In genomic region chr8:105810245-105810786, GRCm38 (mm10) we compare ENCODE assay signal across 14 mouse cellular contexts. TPM values are rescaled to one million over a fixed set of nuclear protein-coding genes. Genes with fewer than 3 reads are reported as not detected.
DNase-seq lines count a peak whose midpoint lies in the region; ATAC-seq and TF ChIP-seq lines count a peak whose summit lies in the region.
"Had no signal": no experiment of that assay in that cellular context is flagged by ENCODE, and none has a peak within 500 bp of the region (broad histone marks: within the 10 kb centered on the region; RNA-seq: fewer than 3 reads in every experiment).

No protein-coding gene starts in this region.

- no peak for TF ChIP-seq RAD21 in MEL (IDR thresholded peaks at IDR 0.05; ENCODE audit: low read depth, low read length)

- H3K27me3 ChIP-seq in neural tube, embryonic 13.5 days, result no peaks in the 10 kb centered on the region
- H3K27me3 ChIP-seq in MEL (ENCODE audit: control insufficient read depth in 1 of 2, insufficient read depth in 2 of 2, low read length in 2 of 2), result no peaks in the 10 kb centered on the region
- H3K27me3 ChIP-seq in erythroblast, embryonic 14.5 days (ENCODE audit: control insufficient read depth), result no peaks in the 10 kb centered on the region
- H3K27me3 ChIP-seq: embryonic facial prominence, embryonic 15.5 days had no signal

- WGBS in neural tube, embryonic 13.5 days, result 90% methylated on average over 6 of the region's 6 CpGs

- no peak overlapping the region for H3K4me3 ChIP-seq in neural tube, embryonic 13.5 days
- peak overlapping the region in 1 of 2 experiments; percentile 14; a peak in 2 of 4 replicates for H3K4me3 ChIP-seq in MEL (ENCODE audit: control insufficient read depth in 1 of 2, insufficient read depth in 1 of 2, low read depth in 2 of 2, low read length in 2 of 2)
- peak overlapping the region; percentile 45 for H3K4me3 ChIP-seq in erythroblast, embryonic 14.5 days (replicated peaks)
- H3K4me3 ChIP-seq: embryonic facial prominence, embryonic 15.5 days; hindbrain, embryonic 10.5 days; myocyte had no signal

- H3K27ac ChIP-seq in neural tube, embryonic 13.5 days (replicated peaks), result 0 out of 2 replicates have a peak overlapping the region, but pooled peaks have one; percentile 38
- H3K27ac ChIP-seq in MEL (ENCODE audit: control insufficient read depth, low read depth, low read length), result peak overlapping the region; percentile 83
- H3K27ac ChIP-seq: embryonic facial prominence, embryonic 15.5 days; hindbrain, embryonic 10.5 days; kidney, postnatal 0 days; stomach, postnatal 0 days had no signal

- intact Hi-C loops in left cerebral cortex, postnatal 36 days (cut with DNase I), result no loop called here

- H3K9me3 ChIP-seq in neural tube, embryonic 13.5 days, result no peaks in the 10 kb centered on the region
- H3K9me3 ChIP-seq in MEL (replicated peaks; ENCODE audit: insufficient read depth, low read length), result no peaks in the 10 kb centered on the region
- no peaks in the 10 kb centered on the region for H3K9me3 ChIP-seq in erythroblast, embryonic 14.5 days (ENCODE audit: control insufficient read depth, low read length)
- H3K9me3 ChIP-seq: embryonic facial prominence, embryonic 15.5 days; hindbrain, embryonic 10.5 days had no signal

- peak; percentile 71 to 72; a peak in 3 of 4 replicates for TF ChIP-seq EP300 in MEL (IDR thresholded peaks at IDR 0.05; ENCODE audit: low read depth in 1 of 2, low read length in 2 of 2)

- H3K79me2 ChIP-seq in MEL (ENCODE audit: control insufficient read depth, insufficient read depth, low read length, poor library complexity), result peaks cover 3% of the 10 kb centered on the region; the same call in 1 of the 2 replicates

- ATAC-seq in neural tube, embryonic 13.5 days (ENCODE audit: low read depth), result no peak

- no peak for DNase-seq in neural tube, embryonic 10.5 days (ENCODE audit: extremely low spot score, low spot score)
- DNase-seq in MEL (ENCODE audit: low read depth, low spot score), result peak; percentile 78
- peak; percentile 71 for DNase-seq in naive thymus-derived CD4-positive, alpha-beta T cell, adult 2 months (ENCODE audit: low read depth)
- DNase-seq in left cerebral cortex, postnatal 36 days (ENCODE audit: low spot score in 2 of 2), result no peak
- DNase-seq in layer of hippocampus, adult 18-20 months (ENCODE audit: low spot score in 2 of 2), result no peak
- DNase-seq: adrenal gland, postnatal 25 days; lung, postnatal 14 days had no signal

- peaks cover 22% of the 10 kb centered on the region for H3K4me1 ChIP-seq in neural tube, embryonic 13.5 days (replicated peaks)
- H3K4me1 ChIP-seq in MEL (ENCODE audit: control insufficient read depth in 1 of 2, insufficient read depth in 2 of 2, low read length in 2 of 2), result peaks cover 35 to 46% of the 10 kb centered on the region in 2 experiments
- peaks cover 94% of the 10 kb centered on the region for H3K4me1 ChIP-seq in erythroblast, embryonic 14.5 days (ENCODE audit: control insufficient read depth)
- H3K4me1 ChIP-seq: embryonic facial prominence, embryonic 15.5 days; hindbrain, embryonic 10.5 days had no signal

- no peak for TF ChIP-seq CTCF in MEL (IDR thresholded peaks at IDR 0.05 in 2 of 3, conservative IDR thresholded peaks at IDR 0.05 in 1 of 3; ENCODE audit: control insufficient read depth in 1 of 3, insufficient read depth in 1 of 3, low read depth in 2 of 3, low read length in 3 of 3, poor library complexity in 1 of 3, severe bottlenecking in 1 of 3)

- no peak for TF ChIP-seq POLR2A in MEL (IDR thresholded peaks at IDR 0.05; ENCODE audit: control insufficient read depth in 1 of 2, insufficient read depth in 1 of 2, low read depth in 1 of 2, low read length in 2 of 2, poor library complexity in 1 of 2)

- no peak overlapping the region for H3K9ac ChIP-seq in neural tube, embryonic 13.5 days
- peak overlapping the region; percentile 40 for H3K9ac ChIP-seq in MEL (ENCODE audit: control insufficient read depth, low read depth, low read length, poor library complexity, severe bottlenecking)
- H3K9ac ChIP-seq: embryonic facial prominence, embryonic 15.5 days had no signal

- peaks cover 23% of the 10 kb centered on the region for H3K36me3 ChIP-seq in neural tube, embryonic 13.5 days
- H3K36me3 ChIP-seq in MEL (ENCODE audit: control insufficient read depth in 1 of 2, insufficient read depth in 2 of 2, low read length in 2 of 2), result peaks cover 0 to 56% of the 10 kb centered on the region in 2 experiments; a peak in 2 of 4 replicates
- H3K36me3 ChIP-seq in erythroblast, embryonic 14.5 days (ENCODE audit: control insufficient read depth), result peaks cover 98% of the 10 kb centered on the region

- H3K4me2 ChIP-seq in neural tube, embryonic 13.5 days, result no peak overlapping the region
- H3K4me2 ChIP-seq: embryonic facial prominence, embryonic 15.5 days had no signal

TF ChIP-seq in MEL, 35 proteins besides CTCF, POLR2A, EP300 and RAD21 (continues in another document):
- TF ChIP-seq MYB (IDR thresholded peaks at IDR 0.05; ENCODE audit: low read depth, low read length), result no peak
- TF ChIP-seq MEF2A (IDR thresholded peaks at IDR 0.05; ENCODE audit: extremely low read depth, insufficient replicate concordance, low read depth, low read length, poor library complexity, severe bottlenecking), result no peak
- peak; percentile 44; the same call in 1 of the 2 replicates for TF ChIP-seq ETS1 (IDR thresholded peaks at IDR 0.05; ENCODE audit: low read depth, low read length)
- TF ChIP-seq MXI1 (IDR thresholded peaks at IDR 0.05; ENCODE audit: low read depth, low read length), result peak; percentile 41; the same call in 1 of the 2 replicates
- TF ChIP-seq MAZ (IDR thresholded peaks at IDR 0.05; ENCODE audit: low read depth, low read length), result no peak
- TF ChIP-seq ELF1 (IDR thresholded peaks at IDR 0.05; ENCODE audit: low read depth, low read length), result 0 out of 2 replicates have a peak, but pooled peaks have one; percentile 29
- TF ChIP-seq MAX (IDR thresholded peaks at IDR 0.05; ENCODE audit: low read length), result no peak
- no peak for TF ChIP-seq USF2 (IDR thresholded peaks at IDR 0.05; ENCODE audit: borderline replicate concordance in 1 of 2, insufficient read depth in 1 of 2, low read depth in 1 of 2, low read length in 2 of 2)
- TF ChIP-seq NELFE (IDR thresholded peaks at IDR 0.05; ENCODE audit: low read depth, low read length), result no peak
- no peak for TF ChIP-seq MAFK (IDR thresholded peaks at IDR 0.05; ENCODE audit: borderline replicate concordance, low read depth, low read length)
- TF ChIP-seq E2F4 (IDR thresholded peaks at IDR 0.05; ENCODE audit: borderline replicate concordance, low read depth, low read length), result no peak
- TF ChIP-seq SMC3 (IDR thresholded peaks at IDR 0.05; ENCODE audit: low read depth, low read length), result no peak
- 0 out of 2 replicates have a peak, but pooled peaks have one; percentile 14 for TF ChIP-seq TCF12 (IDR thresholded peaks at IDR 0.05; ENCODE audit: low read depth, low read length)
- no peak for TF ChIP-seq BHLHE40 (IDR thresholded peaks at IDR 0.05; ENCODE audit: borderline replicate concordance, low read depth, low read length)
- 0 out of 2 replicates have a peak, but pooled peaks have one; percentile 5 for TF ChIP-seq TAL1 (IDR thresholded peaks at IDR 0.05; ENCODE audit: low read length)
- no peak for TF ChIP-seq CHD2 (IDR thresholded peaks at IDR 0.05; ENCODE audit: low read length)

RNA-seq across cellular contexts. Expression of gene Ranbp10, which starts 16.8 kb away (rescaled TPM):
- 11.6 and 13.0 TPM in 2 replicates for polyA plus RNA-seq in neural tube, embryonic 13.5 days (2015; fragmentation: Nextera tagmentation; extraction: Ambion mirVana)
- total RNA-seq in MEL (2012; rRNA removed), result 7.4 and 7.7 TPM in 2 replicates
- polyA plus RNA-seq in MEL (2012; ENCODE audit: insufficient read depth in 1 of 2, insufficient read length in 2 of 2, low read depth in 1 of 2, low replicate concordance in 2 of 2, missing spikeins in 1 of 2), result 10 to 100 TPM in 1 of 2 experiments, not detected in 1; 22.1 TPM
- 24.4 and 25.6 TPM in 2 replicates for polyA plus RNA-seq in erythroblast, embryonic 14.5 days (2012)
- 10 to 100 TPM; 22.1 to 25.1 TPM for total RNA-seq in left cerebral cortex, postnatal 36 days (2021)
- 10 to 100 TPM; 24.7 to 25.7 TPM for total RNA-seq in layer of hippocampus, adult 18-20 months (2021)

RNA-seq across cellular contexts. Expression of gene Tsnaxip1, which starts 17.2 kb away (rescaled TPM):
- polyA plus RNA-seq in neural tube, embryonic 13.5 days (2015; fragmentation: Nextera tagmentation; extraction: Ambion mirVana), result 0.46 and 0.54 TPM in 2 replicates
- not detected in 2 replicates for total RNA-seq in MEL (2012; rRNA removed)
- polyA plus RNA-seq in MEL (2012; ENCODE audit: insufficient read depth in 1 of 2, insufficient read length in 2 of 2, low read depth in 1 of 2, low replicate concordance in 2 of 2, missing spikeins in 1 of 2), result under 1 TPM in 1 of 2 experiments, not detected in 1; 0.10 TPM
- 0.02 TPM in 1 of 2 replicates, not detected in the other for polyA plus RNA-seq in erythroblast, embryonic 14.5 days (2012)
- not detected for total RNA-seq in left cerebral cortex, postnatal 36 days (2021)
- under 1 TPM in 1 of 2 experiments, not detected in 1; 0.25 TPM for total RNA-seq in layer of hippocampus, adult 18-20 months (2021)
- total RNA-seq: adrenal gland, postnatal 25 days had no signal
- polyA plus RNA-seq: stomach, postnatal 0 days had no signal

RNA-seq across cellular contexts. Expression of gene Cenpt, which starts 42.8 kb away (rescaled TPM):
- 52.7 and 63.8 TPM in 2 replicates for polyA plus RNA-seq in neural tube, embryonic 13.5 days (2015; fragmentation: Nextera tagmentation; extraction: Ambion mirVana)
- total RNA-seq in MEL (2012; rRNA removed), result 14.2 and 15.7 TPM in 2 replicates
- polyA plus RNA-seq in MEL (2012; ENCODE audit: insufficient read depth in 1 of 2, insufficient read length in 2 of 2, low read depth in 1 of 2, low replicate concordance in 2 of 2, missing spikeins in 1 of 2), result 10 to 100 TPM in 1 of 2 experiments, not detected in 1; 26.5 TPM
- 7.1 and 9.1 TPM in 2 replicates for polyA plus RNA-seq in erythroblast, embryonic 14.5 days (2012)
- 10 to 100 TPM; 15.2 to 18.0 TPM for total RNA-seq in left cerebral cortex, postnatal 36 days (2021)
- 10 to 100 TPM; 12.6 to 12.9 TPM for total RNA-seq in layer of hippocampus, adult 18-20 months (2021)

RNA-seq across cellular contexts. Expression of gene Thap11, which starts 44.6 kb away (rescaled TPM):
- 61.4 and 64.1 TPM in 2 replicates for polyA plus RNA-seq in neural tube, embryonic 13.5 days (2015; fragmentation: Nextera tagmentation; extraction: Ambion mirVana)
- 41.9 and 48.8 TPM in 2 replicates for total RNA-seq in MEL (2012; rRNA removed)
- polyA plus RNA-seq in MEL (2012; ENCODE audit: insufficient read depth in 1 of 2, insufficient read length in 2 of 2, low read depth in 1 of 2, low replicate concordance in 2 of 2, missing spikeins in 1 of 2), result 10 to 100 TPM in 1 of 2 experiments, not detected in 1; 51.4 TPM
- polyA plus RNA-seq in erythroblast, embryonic 14.5 days (2012), result 2.8 and 3.4 TPM in 2 replicates
- 10 to 100 TPM; 38.9 to 44.8 TPM for total RNA-seq in left cerebral cortex, postnatal 36 days (2021)
- total RNA-seq in layer of hippocampus, adult 18-20 months (2021), result 10 to 100 TPM; 43.0 to 46.5 TPM

RNA-seq across cellular contexts. Expression of gene Nutf2, which starts 50.1 kb away (rescaled TPM):
- polyA plus RNA-seq in neural tube, embryonic 13.5 days (2015; fragmentation: Nextera tagmentation; extraction: Ambion mirVana), result 198 and 201 TPM in 2 replicates
- 167 and 198 TPM in 2 replicates for total RNA-seq in MEL (2012; rRNA removed)
- polyA plus RNA-seq in MEL (2012; ENCODE audit: insufficient read depth in 1 of 2, insufficient read length in 2 of 2, low read depth in 1 of 2, low replicate concordance in 2 of 2, missing spikeins in 1 of 2), result 10 to 100 TPM in 1 of 2 experiments, not detected in 1; 28.0 TPM
- 8.1 and 9.1 TPM in 2 replicates for polyA plus RNA-seq in erythroblast, embryonic 14.5 days (2012)
- 10 to 100 TPM; 25.7 to 35.4 TPM for total RNA-seq in left cerebral cortex, postnatal 36 days (2021)
- 10 to 100 TPM; 29.0 to 41.5 TPM for total RNA-seq in layer of hippocampus, adult 18-20 months (2021)

Comparison
In these comparisons a context has a peak if more than half of its experiments do, and no peak if none do; other contexts are left out.
1. DNase-seq: peak in MEL (single experiment) and naive thymus-derived CD4-positive, alpha-beta T cell, adult 2 months (single experiment); none in neural tube, embryonic 10.5 days (single experiment), left cerebral cortex, postnatal 36 days (0 of 2) and layer of hippocampus, adult 18-20 months (0 of 2).